Mouse (Mus musculus): Measurements from ENCODE around the gene Muc4. TPM values are rescaled to one million over a fixed set of nuclear protein-coding genes. Genes with fewer than 3 reads are reported as not detected.

Muc4 gene
- total and polyA plus RNA-seq, 2 experiments from 2014 or later, result 0.23 TPM; not detected in 1

DNA sequence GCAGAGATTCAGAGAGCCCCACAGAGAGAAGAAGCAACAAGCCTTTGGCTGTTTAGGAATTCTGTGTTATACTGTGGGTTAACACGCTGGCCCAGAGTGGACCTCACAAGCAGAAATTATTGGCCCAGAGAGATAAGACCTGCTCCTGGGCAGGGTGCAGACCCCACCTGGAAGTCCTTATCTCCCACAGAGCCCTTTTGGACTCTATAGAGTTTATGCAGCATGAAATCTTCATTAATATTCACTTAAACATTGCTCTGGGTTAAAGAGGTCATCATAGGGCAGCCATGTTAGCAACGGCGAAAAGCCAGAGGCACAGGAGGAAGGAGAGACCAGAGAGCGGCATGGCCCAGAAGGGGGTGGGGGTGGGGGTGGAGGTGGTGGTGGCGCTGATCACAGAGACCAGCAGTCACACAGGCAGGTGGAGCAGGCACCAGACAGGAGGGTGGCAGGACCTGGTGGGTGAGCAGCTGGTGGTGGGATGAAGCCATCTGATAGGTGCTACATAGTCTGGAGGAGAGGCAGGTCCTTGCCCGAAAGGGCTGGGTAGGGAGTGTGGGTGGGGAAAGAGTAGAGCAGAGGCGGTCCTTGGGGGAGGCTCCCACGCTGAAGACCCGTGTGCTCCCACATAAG, 27.7 kb upstream of the Muc4 start:
- DNase-seq (ENCODE audit: low spot score) (no peak), ATAC-seq (ENCODE audit: insufficient read depth, low read depth) (no peak)
- Histone ChIP-seq H3K4me1 (ENCODE audit: control insufficient read depth, insufficient read depth) (peaks cover 8% of the 10 kb centered on the region), H3K9me3 (replicated peaks; ENCODE audit: control insufficient read depth, low read length) (no peaks in the 10 kb centered on the region), H3K4me3 (ENCODE audit: low read depth, low read length) (no peak overlapping the region), H3K27me3 (ENCODE audit: control insufficient read depth, insufficient read depth, low read length) (no peaks in the 10 kb centered on the region), H3K4me2 (ENCODE audit: low read depth, low read length) (no peak overlapping the region), H3K9ac (replicated peaks; ENCODE audit: low read depth, low read length) (no peak overlapping the region), H3K27ac (ENCODE audit: low read depth) (no peak overlapping the region), H3K36me3 (replicated peaks; ENCODE audit: control insufficient read depth, insufficient read depth, low read length) (no peaks in the 10 kb centered on the region)
- 68% methylated on average over 8 of the region's 9 CpGs for WGBS
- TF ChIP-seq EP300 (IDR thresholded peaks at IDR 0.05; ENCODE audit: low read depth), result no peak
- TF ChIP-seq CTCF (IDR thresholded peaks at IDR 0.05; ENCODE audit: low read depth), result no peak

DNA sequence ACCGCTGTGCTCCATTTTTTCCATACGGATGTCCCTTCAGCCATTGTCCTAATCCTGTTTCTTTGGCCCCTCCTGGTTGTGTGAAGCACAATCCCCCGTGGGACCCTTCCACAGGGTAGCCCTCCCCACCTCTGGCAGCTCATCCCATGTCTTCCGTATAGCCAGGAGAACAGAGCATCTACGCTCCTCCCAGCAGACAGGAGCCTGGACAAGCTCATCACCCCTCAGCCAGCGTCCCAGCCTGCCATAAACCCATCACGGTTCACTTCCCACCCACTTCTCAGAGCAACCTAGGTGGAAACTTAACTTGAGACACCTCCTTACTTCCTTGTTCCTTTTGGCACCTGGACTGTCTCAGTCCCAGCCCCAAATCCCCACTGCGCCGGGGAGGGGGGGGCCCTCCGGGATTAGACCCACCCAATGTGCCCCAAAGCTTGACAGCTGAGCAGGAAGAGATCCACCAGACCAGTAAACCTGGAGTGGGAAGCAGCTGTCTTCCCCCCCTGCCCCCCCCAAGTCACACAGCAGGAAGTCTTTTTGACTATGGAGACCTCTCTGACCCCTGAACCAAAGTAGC, 27.1 kb upstream of the Muc4 start:
- H3K9me3 ChIP-seq (replicated peaks; ENCODE audit: control insufficient read depth, low read length), result no peaks in the 10 kb centered on the region
- peaks cover 8% of the 10 kb centered on the region for H3K4me1 ChIP-seq (ENCODE audit: control insufficient read depth, insufficient read depth)
- no peak overlapping the region for H3K9ac ChIP-seq (replicated peaks; ENCODE audit: low read depth, low read length)
- WGBS, result 80% methylated on average over 10 of the region's 10 CpGs
- TF ChIP-seq EP300 (IDR thresholded peaks at IDR 0.05; ENCODE audit: low read depth) (no peak), CTCF (IDR thresholded peaks at IDR 0.05; ENCODE audit: low read depth) (no peak)
- no peak overlapping the region for H3K4me2 ChIP-seq (ENCODE audit: low read depth, low read length)
- ATAC-seq (ENCODE audit: insufficient read depth, low read depth) (no peak), DNase-seq (ENCODE audit: low spot score) (no peak)
- H3K27me3 ChIP-seq (ENCODE audit: control insufficient read depth, insufficient read depth, low read length), result no peaks in the 10 kb centered on the region
- no peak overlapping the region for H3K4me3 ChIP-seq (ENCODE audit: low read depth, low read length)
- H3K36me3 ChIP-seq (replicated peaks; ENCODE audit: control insufficient read depth, insufficient read depth, low read length), result no peaks in the 10 kb centered on the region
- H3K27ac ChIP-seq (ENCODE audit: low read depth), result no peak overlapping the region

DNA sequence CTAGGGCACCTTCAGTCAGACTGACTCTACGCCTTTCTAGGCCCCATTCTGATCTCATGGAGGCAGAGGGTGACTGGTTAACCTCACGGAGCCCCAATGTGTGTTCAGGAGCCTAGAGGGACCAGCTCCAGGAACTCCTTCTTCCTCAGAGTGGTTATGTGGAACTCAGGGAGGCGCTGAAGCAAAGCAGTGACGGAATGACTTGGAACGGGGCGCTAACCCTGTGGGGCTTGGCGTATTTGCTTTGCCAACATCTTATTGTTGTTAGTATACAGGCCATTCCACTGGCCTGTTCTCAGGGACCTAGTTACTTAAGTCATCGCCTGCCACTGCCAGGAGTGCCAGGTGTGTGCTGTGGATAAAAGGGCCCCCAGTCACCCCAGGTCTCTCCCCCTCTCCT, 26.6 kb upstream of the Muc4 start:
- TF ChIP-seq CTCF (IDR thresholded peaks at IDR 0.05; ENCODE audit: low read depth) (no peak), EP300 (IDR thresholded peaks at IDR 0.05; ENCODE audit: low read depth) (no peak)
- H3K27ac ChIP-seq (ENCODE audit: low read depth), result no peak overlapping the region
- WGBS, result 94% methylated on average over 8 of the region's 8 CpGs

DNA sequence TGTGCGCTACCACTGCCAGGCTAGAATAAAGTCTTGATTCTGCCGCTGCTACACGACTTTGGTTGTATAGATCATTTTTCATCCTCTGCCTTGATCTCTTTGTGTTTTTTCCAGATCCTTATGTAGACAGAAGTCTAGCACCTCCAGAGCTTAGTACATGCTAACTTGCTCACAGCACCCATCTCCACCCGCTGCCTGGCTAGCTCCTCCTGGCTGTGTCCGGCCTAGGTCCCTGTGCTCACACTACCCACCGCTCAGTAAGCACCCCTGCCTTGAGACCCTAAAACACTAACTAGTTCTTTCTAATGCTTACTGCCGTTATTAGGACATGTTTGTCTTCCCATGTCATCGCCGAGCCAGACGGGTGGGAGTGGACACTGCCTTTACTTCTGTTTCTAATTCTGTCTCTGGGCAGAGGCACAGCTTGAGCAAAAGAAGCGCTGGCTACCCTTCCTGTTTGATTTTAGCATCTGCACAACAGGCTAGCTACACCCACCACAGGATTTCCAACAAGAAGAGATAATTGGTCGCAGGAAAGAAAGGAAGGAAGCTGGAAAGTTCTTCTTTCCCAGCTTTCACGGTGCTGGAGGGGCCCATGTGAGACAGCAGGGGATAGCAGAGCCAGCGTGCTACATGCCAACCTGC, 25.1 kb upstream of the Muc4 start:
- Histone ChIP-seq H3K9me3 (replicated peaks; ENCODE audit: control insufficient read depth, low read length) (no peaks in the 10 kb centered on the region), H3K4me2 (ENCODE audit: low read depth, low read length) (no peak overlapping the region), H3K4me3 (ENCODE audit: low read depth, low read length) (no peak overlapping the region), H3K27me3 (ENCODE audit: control insufficient read depth, insufficient read depth, low read length) (no peaks in the 10 kb centered on the region), H3K36me3 (replicated peaks; ENCODE audit: control insufficient read depth, insufficient read depth, low read length) (no peaks in the 10 kb centered on the region), H3K27ac (ENCODE audit: low read depth) (peak overlapping the region; percentile 17; the same call in 1 of the 2 replicates), H3K4me1 (ENCODE audit: control insufficient read depth, insufficient read depth) (peaks cover 18% of the 10 kb centered on the region), H3K9ac (replicated peaks; ENCODE audit: low read depth, low read length) (no peak overlapping the region)
- WGBS, result 44% methylated on average over 14 of the region's 14 CpGs
- ATAC-seq (ENCODE audit: insufficient read depth, low read depth), result no peak
- TF ChIP-seq CTCF (IDR thresholded peaks at IDR 0.05; ENCODE audit: low read depth) (no peak), EP300 (IDR thresholded peaks at IDR 0.05; ENCODE audit: low read depth) (no peak)
- DNase-seq (ENCODE audit: low spot score), result no peak

More for the DNA sequence above, 26.6 kb upstream of the Muc4 start:
- Histone ChIP-seq H3K9me3 (replicated peaks; ENCODE audit: control insufficient read depth, low read length) (no peaks in the 10 kb centered on the region), H3K36me3 (replicated peaks; ENCODE audit: control insufficient read depth, insufficient read depth, low read length) (no peaks in the 10 kb centered on the region), H3K4me3 (ENCODE audit: low read depth, low read length) (no peak overlapping the region), H3K27me3 (ENCODE audit: control insufficient read depth, insufficient read depth, low read length) (no peaks in the 10 kb centered on the region), H3K9ac (replicated peaks; ENCODE audit: low read depth, low read length) (no peak overlapping the region), H3K4me2 (ENCODE audit: low read depth, low read length) (no peak overlapping the region), H3K4me1 (ENCODE audit: control insufficient read depth, insufficient read depth) (peaks cover 14% of the 10 kb centered on the region)
- ATAC-seq (ENCODE audit: insufficient read depth, low read depth), result no peak
- DNase-seq (ENCODE audit: low spot score), result no peak

DNA sequence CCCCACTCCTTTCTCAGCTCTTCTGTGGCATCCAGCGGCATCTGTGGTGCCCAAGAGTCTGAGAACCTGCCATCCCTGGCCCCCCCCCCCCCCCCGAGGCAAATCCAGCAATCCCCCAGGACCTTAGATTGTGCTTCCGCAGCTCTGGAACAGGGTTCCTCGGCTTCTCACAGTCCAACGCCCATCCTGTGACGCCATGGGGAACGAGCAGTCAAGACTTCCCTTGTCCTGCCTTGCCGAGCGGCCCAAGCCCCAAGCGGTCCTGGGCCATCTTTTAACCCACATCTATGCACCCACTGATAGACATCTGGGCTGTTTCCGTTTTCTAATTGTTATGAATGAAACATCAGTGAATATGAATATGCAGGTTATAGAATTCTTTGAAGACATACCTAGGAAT, 23.5 kb upstream of the Muc4 start:
- Histone ChIP-seq H3K4me1 (ENCODE audit: control insufficient read depth, insufficient read depth) (peaks cover 18% of the 10 kb centered on the region), H3K4me2 (ENCODE audit: low read depth, low read length) (no peak overlapping the region), H3K36me3 (replicated peaks; ENCODE audit: control insufficient read depth, insufficient read depth, low read length) (no peaks in the 10 kb centered on the region), H3K27me3 (ENCODE audit: control insufficient read depth, insufficient read depth, low read length) (no peaks in the 10 kb centered on the region), H3K27ac (ENCODE audit: low read depth) (no peak overlapping the region), H3K9ac (replicated peaks; ENCODE audit: low read depth, low read length) (no peak overlapping the region), H3K9me3 (replicated peaks; ENCODE audit: control insufficient read depth, low read length) (no peaks in the 10 kb centered on the region), H3K4me3 (ENCODE audit: low read depth, low read length) (no peak overlapping the region)
- ATAC-seq (ENCODE audit: insufficient read depth, low read depth) (no peak), DNase-seq (ENCODE audit: low spot score) (no peak)
- TF ChIP-seq CTCF (IDR thresholded peaks at IDR 0.05; ENCODE audit: low read depth), result no peak
- no peak for TF ChIP-seq EP300 (IDR thresholded peaks at IDR 0.05; ENCODE audit: low read depth)
- WGBS, result 79% methylated on average over 11 of the region's 11 CpGs

Measured in heart, postnatal 0 days (tissue).